Mouse (Mus musculus): ENCODE results near the gene Ifrd2. TPM values are rescaled to one million over a fixed set of nuclear protein-coding genes. Genes with fewer than 3 reads are reported as not detected.
A peak's percentile ranks its signal among the peaks of the same experiment; 100 is the strongest.

Gene Ifrd2
- polyA plus RNA-seq (2012; rRNA removed), result 30.6 and 32.7 TPM in 2 replicates

- no peak for DNase-seq (ENCODE audit: low read depth)
Measured at GRCm38 (mm10) chr9:107586974-107587832, at the start of gene Ifrd2. Gene Ifrd2, plus strand, starts transcription at chr9:107587642.

DNA sequence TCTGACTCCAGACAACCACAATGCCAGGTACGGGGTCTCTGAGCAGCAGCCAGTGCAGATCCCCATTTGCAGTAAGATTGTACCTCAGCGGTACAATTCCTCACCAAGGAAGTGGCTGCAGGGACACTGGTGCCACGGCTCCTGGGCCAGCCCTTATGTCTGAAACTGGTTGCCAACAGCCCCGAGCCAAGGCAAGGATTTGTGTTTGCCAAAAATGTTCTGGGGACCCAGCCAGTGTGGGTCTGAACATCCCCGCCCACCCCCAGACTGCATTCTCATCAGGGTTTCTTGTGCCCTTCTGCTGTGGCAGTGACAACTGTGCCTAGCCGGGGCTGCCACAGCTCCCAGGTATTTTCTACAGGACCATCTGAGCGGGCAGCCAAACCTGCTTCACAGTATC, 49.2 kb upstream of the Ifrd2 start:
- no peak for DNase-seq (ENCODE audit: low read depth)

- no peak for DNase-seq (ENCODE audit: low read depth)
Measured at GRCm38 (mm10) chr9:107538711-107539110, 48.7 kb upstream of the Ifrd2 start.

DNA sequence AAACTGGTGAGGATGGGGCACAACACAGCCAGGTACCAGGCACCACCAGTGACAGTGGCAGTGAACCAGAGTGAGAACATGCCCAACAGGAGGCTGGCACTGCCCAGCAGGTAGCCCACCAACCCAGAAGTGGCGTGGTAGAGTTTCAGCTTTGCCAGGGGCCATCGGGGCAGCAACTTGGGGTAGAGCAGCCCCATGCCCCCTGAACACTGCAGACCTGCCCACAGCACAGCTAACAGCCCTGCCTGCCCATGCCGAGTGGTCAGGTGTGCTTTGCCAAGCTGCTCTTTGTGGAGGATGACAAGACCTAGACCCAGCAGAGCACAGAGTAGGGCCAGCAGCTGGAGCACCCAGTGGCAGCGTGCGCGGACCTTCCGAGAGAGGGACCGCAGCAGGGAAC, 47.5 kb upstream of the Ifrd2 start:
- DNase-seq (ENCODE audit: low read depth), result no peak

GRCm38 (mm10) chr9:107540420-107540819, 47.0 kb upstream of the Ifrd2 start:
- no peak for DNase-seq (ENCODE audit: low read depth)

GRCm38 (mm10) chr9:107541005-107541404, 46.4 kb upstream of the Ifrd2 start:
- no peak for DNase-seq (ENCODE audit: low read depth)

DNA sequence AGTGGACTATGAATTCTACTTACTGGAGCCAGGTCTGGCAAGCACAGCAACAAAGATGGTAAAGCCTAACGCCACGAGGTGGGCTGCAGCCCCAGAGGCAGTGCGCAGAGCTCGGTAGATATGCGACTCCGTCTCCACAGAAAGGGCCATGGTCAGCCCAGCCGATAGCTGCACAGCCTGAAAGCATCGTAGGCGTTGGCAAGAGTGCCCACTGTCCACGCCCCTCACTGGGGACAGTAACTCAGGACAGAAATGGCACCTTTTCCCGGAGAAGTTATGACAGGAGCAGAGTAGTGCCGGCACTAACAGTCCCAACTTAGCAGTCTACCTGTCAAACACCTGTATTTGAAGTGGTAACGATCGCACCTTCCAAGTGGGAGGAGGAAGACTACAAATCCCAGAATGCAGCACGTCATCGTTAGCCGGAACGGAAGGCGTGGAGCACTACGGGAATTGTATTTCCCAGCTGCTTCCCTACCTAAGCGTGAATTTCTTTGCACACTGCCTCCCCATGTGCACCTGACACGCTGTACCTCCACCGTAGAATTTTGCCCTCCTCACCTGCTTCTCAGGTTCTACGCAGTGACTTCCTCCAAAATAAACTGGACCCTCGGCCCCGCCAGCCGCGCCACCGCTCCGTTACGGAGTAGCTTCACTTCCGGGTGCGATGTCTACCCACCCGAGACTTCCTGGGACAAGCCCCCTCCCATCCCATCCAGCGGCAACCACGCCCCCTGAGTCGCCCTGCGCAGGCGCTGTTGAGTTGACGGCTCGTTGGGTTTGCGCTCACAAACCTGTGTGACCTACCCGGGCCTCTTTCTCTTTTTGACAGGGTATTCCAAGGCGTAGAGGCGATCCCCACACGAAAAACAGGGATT, 45.7 kb upstream of the Ifrd2 start, which contains the start of the genes Cyb561d2 and Nprl2:
Cyb561d2 (minus strand) TSS at position 720 of the 878 bp plus-strand sequence.
Nprl2 (plus strand) TSS at position 753 of the 878 bp plus-strand sequence.
- DNase-seq (ENCODE audit: low read depth), result peak; percentile 74

GRCm38 (mm10) chr9:107542352-107542686, 45.1 kb upstream of the Ifrd2 start:
- no peak for DNase-seq (ENCODE audit: low read depth)

DNA sequence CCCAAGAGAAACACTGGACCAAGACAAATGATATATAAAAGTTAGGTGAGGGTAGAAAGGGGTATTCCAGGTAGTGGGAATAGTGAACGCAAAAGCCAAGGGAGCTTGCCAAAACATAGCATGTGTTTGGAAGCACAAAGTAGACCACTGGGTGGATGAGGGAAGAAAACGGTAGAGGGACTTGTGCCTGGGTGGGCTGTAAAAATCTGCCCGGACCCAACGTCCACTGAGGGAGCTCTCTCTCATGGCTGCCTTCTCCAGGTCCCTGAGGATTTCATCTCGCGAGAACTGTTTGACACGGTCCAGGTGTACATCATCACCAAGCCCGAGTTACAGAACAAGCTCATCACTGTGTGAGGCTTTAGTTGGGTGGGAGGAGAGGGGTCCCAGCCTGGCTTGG, 44.7 kb upstream of the Ifrd2 start:
- DNase-seq (ENCODE audit: low read depth), result no peak

DNA sequence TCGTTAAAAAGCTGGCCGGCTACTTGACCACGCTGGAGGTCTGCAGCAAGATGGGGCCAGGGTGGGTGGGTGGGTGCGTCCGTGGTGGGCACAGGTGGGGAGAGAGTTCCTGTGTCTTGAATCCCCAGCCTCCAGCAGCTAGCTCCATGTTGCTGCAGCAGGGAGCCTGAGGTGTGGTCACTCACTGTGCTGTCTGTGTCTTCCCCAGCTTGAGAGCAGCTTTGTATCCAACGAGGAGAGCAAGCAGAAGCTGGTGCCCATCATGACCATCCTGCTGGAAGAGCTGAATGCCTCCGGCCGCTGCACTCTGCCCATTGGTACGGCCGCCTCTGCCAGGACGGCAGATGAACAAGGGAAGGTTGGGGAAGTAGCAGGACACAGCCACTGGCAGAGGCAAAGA, 44.1 kb upstream of the Ifrd2 start:
- no peak for DNase-seq (ENCODE audit: low read depth)

DNA sequence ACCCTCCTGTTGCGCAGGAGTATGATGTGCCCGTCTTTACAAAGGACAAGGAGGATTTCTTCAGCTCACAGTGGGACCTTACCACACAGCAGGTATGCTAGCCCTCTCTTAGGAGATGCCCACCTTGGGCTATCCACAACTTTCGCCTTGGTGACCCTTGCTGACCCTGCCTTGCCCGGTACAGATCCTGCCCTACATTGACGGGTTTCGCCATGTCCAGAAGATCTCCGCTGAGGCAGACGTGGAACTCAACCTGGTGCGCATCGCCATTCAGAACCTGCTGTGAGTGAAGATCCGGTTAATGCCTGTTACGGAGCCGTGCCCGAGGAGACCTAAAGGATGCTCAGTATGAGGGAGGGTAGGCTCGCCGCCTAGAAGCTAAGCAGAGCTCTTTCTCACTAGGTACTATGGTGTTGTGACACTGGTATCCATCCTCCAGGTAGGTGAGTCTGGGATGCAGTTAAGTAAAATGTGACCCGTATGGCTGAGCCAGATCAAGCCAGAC, 43.2 kb upstream of the Ifrd2 start:
- no peak for DNase-seq (ENCODE audit: low read depth)

- DNase-seq (ENCODE audit: low read depth), result no peak
Measured at GRCm38 (mm10) chr9:107544729-107545128, 42.7 kb upstream of the Ifrd2 start.

DNA sequence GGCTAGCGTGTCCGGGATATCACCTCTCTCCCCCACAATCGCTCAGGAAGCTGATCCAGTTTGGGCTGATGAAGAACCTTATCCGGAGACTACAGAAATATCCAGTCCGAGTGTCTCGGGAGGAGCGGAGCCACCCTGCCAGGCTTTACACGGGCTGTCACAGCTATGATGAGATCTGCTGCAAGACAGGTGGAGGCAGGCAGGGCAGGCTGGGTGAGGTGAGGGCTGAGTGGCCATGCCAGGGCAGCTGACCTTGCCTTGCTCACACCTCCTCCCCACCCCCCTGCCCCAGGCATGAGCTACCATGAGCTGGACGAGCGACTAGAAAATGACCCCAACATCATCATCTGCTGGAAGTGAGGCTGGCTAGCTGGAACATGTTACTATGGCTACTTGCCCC, 42.2 kb upstream of the Ifrd2 start:
- DNase-seq (ENCODE audit: low read depth), result no peak

DNA sequence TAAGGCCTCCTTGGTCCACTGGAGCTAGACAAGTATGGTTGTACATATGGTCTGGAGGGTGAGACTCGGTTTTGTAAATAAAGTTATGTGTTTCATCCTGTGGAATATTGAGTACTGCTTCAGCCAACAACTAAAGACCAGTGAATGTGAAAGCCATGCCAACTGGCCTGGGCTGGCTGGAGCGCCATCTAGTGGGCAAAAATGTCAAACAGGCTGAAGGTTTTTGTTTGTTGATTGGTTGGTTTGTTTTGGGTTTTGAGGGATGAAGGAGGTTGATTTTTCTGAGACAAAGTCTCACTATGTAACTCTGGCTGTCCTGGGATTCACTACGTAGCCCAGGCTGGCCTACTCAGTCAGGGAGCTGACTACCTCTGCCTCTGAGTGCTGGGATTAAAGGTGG, 41.8 kb upstream of the Ifrd2 start:
- DNase-seq (ENCODE audit: low read depth), result no peak

DNA sequence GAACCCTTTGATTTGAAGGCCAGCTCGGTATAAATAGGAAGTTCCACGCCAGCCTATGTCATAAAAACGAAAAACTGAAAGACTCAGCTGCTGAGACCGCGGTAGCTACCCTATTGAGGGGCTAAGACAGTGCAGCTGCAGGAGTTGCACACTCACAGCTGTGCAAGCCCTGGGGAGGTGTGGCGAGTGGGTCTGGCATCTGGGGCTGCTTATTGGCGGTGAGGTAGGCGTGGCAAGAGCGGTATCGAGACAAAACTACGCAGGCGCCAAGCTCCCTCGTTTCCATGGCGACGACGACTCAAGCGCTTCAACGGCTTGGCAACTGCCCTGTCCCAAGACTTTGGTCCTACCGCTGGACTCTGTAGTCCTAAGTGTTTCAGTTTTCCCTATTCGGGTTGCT, 40.4 kb upstream of the Ifrd2 start, which contains the start of gene Zmynd10:
Zmynd10 (plus strand) TSS at position 273 of the 400 bp plus-strand sequence.
- DNase-seq (ENCODE audit: low read depth), result no peak

DNA sequence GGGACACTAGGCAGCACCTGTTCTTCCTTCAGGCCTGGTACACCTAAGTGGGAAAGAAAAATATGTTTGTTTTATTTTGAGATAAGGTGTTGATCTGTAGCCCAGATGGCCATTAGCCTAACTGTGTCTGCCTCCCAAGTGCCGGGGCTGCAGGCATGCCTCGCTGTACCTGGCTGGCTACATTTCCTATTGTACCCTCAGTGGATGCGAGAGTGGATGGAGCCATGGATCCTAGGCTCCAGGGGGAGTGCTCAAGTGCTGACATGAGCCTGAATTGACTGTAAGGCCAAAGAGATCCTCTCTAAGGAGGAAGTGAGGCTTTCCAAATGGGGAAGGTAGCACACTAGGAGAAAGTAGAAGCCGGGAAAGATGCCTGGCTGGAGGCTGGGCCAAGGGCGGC, 39.5 kb upstream of the Ifrd2 start:
- no peak for DNase-seq (ENCODE audit: low read depth)

DNA sequence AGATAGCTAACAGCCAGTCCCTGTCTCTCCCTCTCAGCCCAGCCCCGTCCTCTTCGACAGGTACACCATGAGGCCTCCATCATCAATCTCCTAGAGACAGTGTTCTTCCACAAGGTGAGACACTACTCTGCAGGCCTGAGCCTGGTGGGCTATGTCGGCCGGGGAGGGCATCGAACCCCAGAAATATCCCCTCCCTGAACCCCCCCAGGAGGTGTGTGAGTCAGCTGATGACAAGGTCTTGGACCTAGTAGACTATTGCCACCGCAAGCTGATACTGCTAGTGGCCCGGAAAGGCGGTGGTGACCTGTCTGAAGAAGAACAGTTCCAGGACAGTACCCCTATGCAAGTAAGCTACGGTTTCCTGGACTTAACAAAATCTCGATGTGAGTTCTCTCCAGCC, 38.6 kb upstream of the Ifrd2 start:
- no peak for DNase-seq (ENCODE audit: low read depth)

DNA sequence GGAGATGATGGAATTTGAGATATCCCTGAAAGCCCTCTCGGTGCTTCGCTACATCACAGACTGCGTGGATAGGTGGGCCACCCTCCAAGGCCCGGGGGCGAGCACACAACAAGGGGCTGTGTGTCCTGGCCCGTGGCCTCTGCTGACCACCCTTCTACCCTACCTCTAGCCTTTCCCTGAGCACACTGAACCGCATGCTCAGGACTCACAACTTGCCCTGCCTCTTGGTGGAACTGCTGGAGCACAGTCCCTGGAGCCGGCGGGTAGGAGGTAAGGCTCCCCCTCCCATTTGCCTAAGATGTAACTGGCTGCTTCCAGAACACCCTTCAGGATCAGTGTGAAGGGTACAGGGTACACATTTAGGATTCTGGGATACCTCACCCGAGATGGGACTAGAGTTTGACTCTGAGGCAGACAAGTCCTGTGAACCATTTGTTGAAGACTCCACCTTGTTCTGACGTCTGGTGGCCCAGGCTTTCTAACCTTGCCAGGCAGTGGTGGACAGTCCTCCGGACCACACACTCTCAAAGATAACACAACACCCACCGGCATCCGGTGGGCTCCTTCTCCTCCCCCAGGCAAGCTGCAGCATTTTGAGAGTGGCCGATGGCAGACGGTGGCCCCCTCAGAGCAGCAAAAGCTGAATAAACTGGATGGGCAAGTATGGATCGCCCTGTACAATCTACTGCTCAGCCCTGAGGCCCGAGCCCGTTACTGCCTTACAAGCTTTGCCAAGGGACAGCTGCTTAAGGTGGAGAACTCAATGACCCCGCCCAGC, 38.0 kb upstream of the Ifrd2 start:
- no peak for DNase-seq (ENCODE audit: low read depth)

GRCm38 (mm10) chr9:107550491-107551116, 36.8 kb upstream of the Ifrd2 start:
- no peak for DNase-seq (ENCODE audit: low read depth)

- DNase-seq (ENCODE audit: low read depth), result no peak
Measured at GRCm38 (mm10) chr9:107551117-107551889, 36.1 kb upstream of the Ifrd2 start, which contains the start of gene Rassf1. Gene Rassf1, plus strand, starts transcription at chr9:107551555.
